Mouse (Mus musculus): ENCODE measurements around the gene Ide. TPM values are rescaled to one million over a fixed set of nuclear protein-coding genes. Genes with fewer than 3 reads are reported as not detected.

Gene Ide
- total and polyA plus RNA-seq, 3 experiments: 32.6 to 87.5 (median 76.8) TPM

- TF ChIP-seq POLR2A (IDR thresholded peaks at IDR 0.05; ENCODE audit: control insufficient read depth in 1 of 2, insufficient read depth in 1 of 2, low read depth in 1 of 2, low read length in 2 of 2, poor library complexity in 1 of 2) (peak; percentile 74 to 91; a peak in 3 of 4 replicates), CHD1 (IDR thresholded peaks at IDR 0.05; ENCODE audit: low read depth, low read length) (no peak), MYC (IDR thresholded peaks at IDR 0.05; ENCODE audit: low read depth, low read length) (peak; percentile 68; the same call in 1 of the 2 replicates), TCF12 (IDR thresholded peaks at IDR 0.05; ENCODE audit: low read depth, low read length) (peak; percentile 56), POLR2AphosphoS5 (IDR thresholded peaks at IDR 0.05; ENCODE audit: borderline replicate concordance, low read depth, low read length) (peak; percentile 66; the same call in 1 of the 2 replicates), SMC3 (IDR thresholded peaks at IDR 0.05; ENCODE audit: low read depth, low read length) (no peak), TBP (IDR thresholded peaks at IDR 0.05; ENCODE audit: low read depth, low read length) (peak; percentile 82), NELFE (IDR thresholded peaks at IDR 0.05; ENCODE audit: low read depth, low read length) (peak; percentile 93)
These were observed 38.3 kb upstream of the Ide start, which contains the start of gene Kif11 (continued) for GRCm38 (mm10) chr19:37375755-37376615.

- H3K27ac ChIP-seq (ENCODE audit: control insufficient read depth, low read depth, low read length): peak overlapping the region; percentile 86
- no peaks in the 10 kb centered on the region for H3K27me3 ChIP-seq (ENCODE audit: control insufficient read depth in 1 of 2, insufficient read depth in 2 of 2, low read length in 2 of 2)
- peaks cover 4 to 24% of the 10 kb centered on the region in 2 experiments for H3K36me3 ChIP-seq (ENCODE audit: control insufficient read depth in 1 of 2, insufficient read depth in 2 of 2, low read length in 2 of 2)
- H3K9ac ChIP-seq (ENCODE audit: control insufficient read depth, low read depth, low read length, poor library complexity, severe bottlenecking): peak overlapping the region; percentile 85
- H3K4me3 ChIP-seq (ENCODE audit: control insufficient read depth in 1 of 2, insufficient read depth in 1 of 2, low read depth in 2 of 2, low read length in 2 of 2): peak overlapping the region; percentile 86 to 87
- peak; percentile 81 for DNase-seq (ENCODE audit: low read depth, low spot score)
- no peaks in the 10 kb centered on the region for H3K9me3 ChIP-seq (replicated peaks; ENCODE audit: insufficient read depth, low read length)
- H3K4me1 ChIP-seq (ENCODE audit: control insufficient read depth in 1 of 2, insufficient read depth in 2 of 2, low read length in 2 of 2): peaks cover 2 to 12% of the 10 kb centered on the region in 2 experiments; a peak in 3 of 4 replicates
- peaks cover 37% of the 10 kb centered on the region for H3K79me2 ChIP-seq (ENCODE audit: control insufficient read depth, insufficient read depth, low read length, poor library complexity)
- TF ChIP-seq ZNF384 (IDR thresholded peaks at IDR 0.05; ENCODE audit: low read depth, low read length): peak; percentile 93
- TF ChIP-seq RAD21 (IDR thresholded peaks at IDR 0.05; ENCODE audit: low read depth, low read length): no peak
- no peak for TF ChIP-seq TBP (IDR thresholded peaks at IDR 0.05; ENCODE audit: low read depth, low read length)
- TF ChIP-seq EP300 (IDR thresholded peaks at IDR 0.05; ENCODE audit: low read depth in 1 of 2, low read length in 2 of 2): peak; percentile 39 to 59; a peak in 3 of 4 replicates
- no peak for TF ChIP-seq TAL1 (IDR thresholded peaks at IDR 0.05; ENCODE audit: low read length)
- TF ChIP-seq SIN3A (IDR thresholded peaks at IDR 0.05; ENCODE audit: low read length): peak; percentile 72; the same call in 1 of the 2 replicates
- peak in 1 of 3 experiments; percentile 40; a peak in 2 of 6 replicates for TF ChIP-seq CTCF (IDR thresholded peaks at IDR 0.05 in 2 of 3, conservative IDR thresholded peaks at IDR 0.05 in 1 of 3; ENCODE audit: control insufficient read depth in 1 of 3, insufficient read depth in 1 of 3, low read depth in 2 of 3, low read length in 3 of 3, poor library complexity in 1 of 3, severe bottlenecking in 1 of 3)
- TF ChIP-seq MAZ (IDR thresholded peaks at IDR 0.05; ENCODE audit: low read depth, low read length): no peak
- TF ChIP-seq MEF2A (IDR thresholded peaks at IDR 0.05; ENCODE audit: extremely low read depth, insufficient replicate concordance, low read depth, low read length, poor library complexity, severe bottlenecking): no peak
- TF ChIP-seq BHLHE40 (IDR thresholded peaks at IDR 0.05; ENCODE audit: borderline replicate concordance, low read depth, low read length): no peak
- TF ChIP-seq CHD2 (IDR thresholded peaks at IDR 0.05; ENCODE audit: low read length): no peak
- no peak for TF ChIP-seq E2F4 (IDR thresholded peaks at IDR 0.05; ENCODE audit: borderline replicate concordance, low read depth, low read length)
- TF ChIP-seq ELF1 (IDR thresholded peaks at IDR 0.05; ENCODE audit: low read depth, low read length): peak; percentile 83
- no peak for TF ChIP-seq POLR2A (IDR thresholded peaks at IDR 0.05; ENCODE audit: control insufficient read depth in 1 of 2, insufficient read depth in 1 of 2, low read depth in 1 of 2, low read length in 2 of 2, poor library complexity in 1 of 2)
- TF ChIP-seq POLR2AphosphoS5 (IDR thresholded peaks at IDR 0.05; ENCODE audit: borderline replicate concordance, low read depth, low read length): no peak
- TF ChIP-seq MAX (IDR thresholded peaks at IDR 0.05; ENCODE audit: low read length): peak; percentile 87
- TF ChIP-seq SMC3 (IDR thresholded peaks at IDR 0.05; ENCODE audit: low read depth, low read length): no peak
- TF ChIP-seq ZMIZ1 (IDR thresholded peaks at IDR 0.05; ENCODE audit: low read depth, low read length): no peak
- TF ChIP-seq NELFE (IDR thresholded peaks at IDR 0.05; ENCODE audit: low read depth, low read length): no peak
- TF ChIP-seq MYC (IDR thresholded peaks at IDR 0.05; ENCODE audit: low read depth, low read length): peak; percentile 82
- TF ChIP-seq MXI1 (IDR thresholded peaks at IDR 0.05; ENCODE audit: low read depth, low read length): peak; percentile 74
- 0 out of 2 replicates have a peak, but pooled peaks have one; percentile 43 for TF ChIP-seq CHD1 (IDR thresholded peaks at IDR 0.05; ENCODE audit: low read depth, low read length)
- TF ChIP-seq TCF12 (IDR thresholded peaks at IDR 0.05; ENCODE audit: low read depth, low read length): no peak
- no peak for TF ChIP-seq MAFK (IDR thresholded peaks at IDR 0.05; ENCODE audit: borderline replicate concordance, low read depth, low read length)
- peak; percentile 63 for TF ChIP-seq GATA1 (IDR thresholded peaks at IDR 0.05; ENCODE audit: low read depth, low read length)
- TF ChIP-seq JUND (IDR thresholded peaks at IDR 0.05; ENCODE audit: low read depth, low read length): no peak
- TF ChIP-seq NRF1 (IDR thresholded peaks at IDR 0.05; ENCODE audit: insufficient read depth, low read depth, low read length, poor library complexity, severe bottlenecking): no peak
- 0 out of 2 replicates have a peak, but pooled peaks have one; percentile 17 for TF ChIP-seq UBTF (IDR thresholded peaks at IDR 0.05; ENCODE audit: borderline replicate concordance, insufficient read depth, low read depth, low read length)
These were observed 37.5 kb upstream of the Ide start for GRCm38 (mm10) chr19:37374941-37375754.
